Mouse (Mus musculus) lung, postnatal 14 days (tissue): ENCODE measurements around the gene Sftpa1.

Experiments
- DNase-seq: peaks from one replicate; pipeline ENCODE4 v3.0.0; 2021

The Sftpa1 gene

DNA sequence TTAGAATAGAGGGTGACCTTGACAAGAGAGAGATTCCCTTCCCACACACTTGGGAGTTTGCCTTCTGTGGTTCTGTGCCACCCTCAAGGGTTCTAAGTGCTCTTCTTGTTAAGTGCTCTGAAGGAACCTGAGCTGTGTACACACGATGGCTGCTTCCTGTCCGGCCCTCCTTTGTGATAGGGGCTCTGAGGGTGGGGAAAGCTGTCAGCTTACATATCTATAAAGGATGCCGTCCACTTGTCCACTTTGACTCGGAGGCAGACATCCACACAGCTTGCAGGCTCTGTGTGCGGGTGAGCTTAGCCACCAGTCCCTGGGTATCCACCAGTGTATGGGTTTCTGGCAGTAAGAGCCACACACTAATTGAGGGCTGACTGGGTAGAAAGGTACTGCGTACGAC, at the start of gene Sftpa1:
Sftpa1 (plus strand) TSS at position 243 of the 400 bp plus-strand sequence.
- peak; percentile 48 for DNase-seq

DNA sequence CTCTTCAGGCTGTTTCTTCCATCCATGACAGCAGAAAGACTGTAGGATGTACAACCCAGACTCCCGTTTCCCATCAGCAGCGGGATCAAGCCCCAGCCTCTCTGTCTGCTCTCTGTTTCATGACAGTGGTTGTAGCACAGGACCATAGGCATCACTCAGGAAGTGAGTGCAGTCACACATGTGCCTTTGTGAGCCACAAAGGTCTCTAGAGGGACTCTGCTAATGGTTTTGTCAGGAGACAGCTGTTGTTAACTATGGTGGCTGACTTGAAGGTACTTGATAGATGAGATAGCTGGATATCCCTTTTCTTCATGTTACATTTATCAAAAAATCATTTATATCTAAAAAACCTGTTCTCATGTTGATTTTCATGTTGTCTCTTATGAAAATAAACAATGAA, 49.2 kb upstream of the Sftpa1 start:
- DNase-seq = no peak

DNA sequence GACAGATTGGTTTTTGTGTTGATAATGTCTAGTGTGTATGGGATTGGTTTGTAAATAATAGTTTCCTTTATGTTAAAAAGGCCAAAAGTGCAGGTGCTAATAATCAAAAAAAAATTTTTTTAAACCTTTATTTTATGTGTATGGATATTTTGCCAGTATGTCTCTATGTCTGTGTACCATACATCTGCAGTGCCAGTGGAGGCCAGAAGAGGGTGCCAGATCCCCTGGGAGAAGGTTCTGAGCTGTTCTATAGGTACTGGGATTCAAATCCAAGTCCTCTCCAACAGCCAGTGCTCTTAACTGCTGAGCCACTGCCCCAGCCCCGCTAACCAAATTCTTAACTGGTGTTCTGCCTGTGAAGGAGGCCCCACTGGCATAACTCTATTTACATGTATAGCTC, 44.1 kb upstream of the Sftpa1 start:
- peak; percentile 11 for DNase-seq

DNA sequence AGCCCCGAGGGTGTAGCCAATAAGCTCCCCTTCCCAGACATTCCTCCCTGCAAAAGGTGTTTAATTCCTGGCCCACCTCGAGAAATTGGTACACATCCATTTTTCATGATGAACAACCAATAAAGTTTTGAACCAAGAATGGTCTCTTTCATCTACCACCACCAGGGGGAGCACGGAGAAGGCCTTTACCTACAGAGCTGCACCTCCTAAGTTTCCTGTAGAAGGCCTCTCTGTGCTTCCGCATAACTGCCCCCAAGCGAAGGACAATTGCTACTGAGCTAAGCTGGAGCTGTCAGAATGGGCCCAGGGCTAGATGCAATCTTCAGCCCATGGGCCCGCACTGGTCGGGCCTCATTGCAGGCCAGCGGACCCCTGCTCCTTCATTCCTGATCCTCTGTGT, 40.8 kb upstream of the Sftpa1 start:
- DNase-seq = peak; percentile 42

DNA sequence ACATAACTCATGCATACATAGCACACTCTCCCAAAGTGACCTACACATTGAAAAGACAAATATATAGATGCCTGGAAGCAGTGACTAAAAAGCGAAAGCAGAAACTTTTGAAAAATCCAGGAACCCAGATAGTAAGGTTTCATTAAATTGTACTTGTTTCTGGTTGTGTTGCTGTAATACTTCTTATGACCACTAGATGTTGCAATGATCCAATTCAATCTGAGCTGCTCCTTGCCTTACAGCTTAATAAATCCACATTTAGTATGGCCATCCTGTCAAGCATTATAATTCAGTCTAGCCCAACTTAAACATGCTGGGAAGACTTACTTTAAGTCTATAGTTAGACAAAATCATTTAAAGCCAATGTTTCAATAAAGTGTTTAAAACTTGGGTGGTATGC, 37.5 kb upstream of the Sftpa1 start:
- DNase-seq = no peak

DNA sequence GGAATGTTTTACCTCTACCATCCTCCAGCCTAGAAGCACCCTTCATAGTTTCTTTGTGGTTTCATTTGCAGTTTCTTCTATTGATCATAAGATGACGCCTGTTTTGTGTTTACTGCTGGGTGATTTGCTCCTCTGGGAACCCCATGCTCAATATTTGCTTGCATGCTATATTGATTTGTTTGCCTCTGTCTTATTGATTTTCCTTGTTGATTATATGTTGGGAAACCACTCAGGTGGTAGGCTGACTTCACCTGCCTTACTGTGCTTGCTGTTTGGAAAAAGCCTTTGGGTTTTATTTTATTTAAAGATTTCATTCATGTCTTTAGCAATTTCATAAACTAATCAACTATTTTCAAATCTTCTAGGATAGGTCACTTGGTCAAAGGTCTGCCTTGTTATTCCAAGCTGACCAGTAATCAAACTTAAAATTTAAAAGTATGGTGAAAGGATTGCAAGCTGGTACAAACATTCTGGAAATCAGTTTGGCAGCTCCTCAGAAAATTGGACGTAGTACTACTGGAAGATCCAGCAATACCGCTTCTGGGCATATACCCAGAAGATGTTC, 35.2 kb upstream of the Sftpa1 start:
- DNase-seq = no peak

DNA sequence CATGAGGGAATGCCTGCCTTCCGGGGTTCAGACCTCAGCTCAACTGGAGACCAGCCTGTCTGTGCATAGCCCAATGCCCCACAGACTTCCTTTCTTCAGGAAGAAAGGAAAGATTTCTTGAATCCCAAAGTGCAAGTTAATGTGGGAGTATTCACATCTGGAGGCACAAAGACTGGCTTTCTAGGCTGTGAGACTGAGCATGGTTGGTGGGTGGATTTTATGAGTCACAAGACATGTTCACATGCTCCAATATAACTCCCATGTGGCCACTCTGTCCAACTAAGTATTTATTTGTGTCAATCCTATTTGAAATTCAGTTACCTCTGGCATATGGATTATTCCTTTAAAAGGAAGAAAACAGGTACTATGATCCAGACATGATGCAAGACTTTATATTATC, 32.9 kb upstream of the Sftpa1 start:
- DNase-seq = no peak

DNA sequence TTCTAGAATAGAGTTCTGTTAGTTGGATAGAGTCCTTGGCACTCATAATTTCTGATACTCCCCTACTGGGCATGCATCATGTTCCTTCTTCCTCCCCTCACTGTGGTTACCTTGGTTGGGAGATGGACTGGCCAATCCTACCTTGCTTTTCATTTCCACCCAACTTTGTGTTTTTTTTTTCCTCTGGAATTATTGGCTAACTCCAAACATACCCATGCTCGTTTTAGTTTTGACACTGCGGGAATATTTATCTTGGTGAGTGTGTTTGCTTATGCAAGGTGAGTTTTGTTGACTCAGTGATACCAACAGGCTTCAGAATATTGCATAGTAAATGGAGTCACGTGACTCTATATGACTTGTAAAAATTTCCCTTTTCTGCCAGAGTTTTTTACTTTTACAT, 30.9 kb upstream of the Sftpa1 start:
- no peak for DNase-seq

DNA sequence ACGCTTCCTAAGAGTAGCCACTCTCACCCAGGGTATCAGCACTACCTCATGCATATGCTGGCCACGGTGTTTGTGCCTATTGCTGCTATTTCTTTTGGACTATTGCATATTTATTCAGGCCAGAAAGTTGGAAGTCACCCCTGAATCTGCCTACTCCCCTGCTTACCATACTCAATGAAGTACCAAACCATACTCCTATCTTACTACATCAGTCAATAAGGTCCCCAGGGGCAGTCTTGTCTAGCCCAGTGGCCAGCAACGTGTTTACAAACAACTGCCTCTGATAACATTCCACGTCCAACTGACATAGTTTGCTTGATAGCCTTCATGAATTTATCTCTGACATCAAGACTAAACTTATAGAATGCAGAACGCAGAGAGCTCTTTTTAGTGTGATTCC, 30.3 kb upstream of the Sftpa1 start:
- DNase-seq = no peak

- DNase-seq = no peak
Measured at GRCm38 (mm10) chr14:41102269-41102668, 29.3 kb upstream of the Sftpa1 start.

DNA sequence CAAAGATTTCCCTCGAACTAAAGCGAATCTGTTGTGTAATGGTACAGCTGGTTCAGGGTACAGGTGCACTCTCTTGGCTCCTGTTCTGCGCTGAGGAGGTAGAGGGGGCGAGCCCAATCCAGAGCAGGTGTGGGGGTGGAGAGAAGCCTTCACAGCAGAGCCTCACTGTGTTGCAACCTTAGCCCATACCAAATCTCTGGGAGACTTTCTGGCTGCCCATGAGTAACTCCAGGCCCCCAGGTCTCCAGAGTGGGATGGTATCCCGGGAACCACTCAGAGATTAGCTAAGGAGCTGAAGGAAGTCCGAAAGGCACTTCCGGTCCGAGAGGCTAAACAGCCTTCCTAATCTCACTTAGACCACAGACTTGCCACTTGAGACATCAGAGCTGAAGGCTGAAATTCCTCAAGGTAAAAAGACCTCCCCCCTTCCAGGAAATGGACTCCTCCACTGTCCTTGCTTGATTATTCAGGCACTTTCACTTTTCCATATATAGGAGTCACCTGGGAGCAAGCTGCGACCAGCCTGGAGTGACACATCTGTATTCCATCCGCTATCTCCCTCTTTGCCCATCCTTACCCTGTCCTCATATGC, 26.6 kb upstream of the Sftpa1 start, which contains the start of gene Mat1a:
Mat1a (plus strand) TSS at position 183 of the 592 bp plus-strand sequence.
- peak; percentile 11 for DNase-seq

DNA sequence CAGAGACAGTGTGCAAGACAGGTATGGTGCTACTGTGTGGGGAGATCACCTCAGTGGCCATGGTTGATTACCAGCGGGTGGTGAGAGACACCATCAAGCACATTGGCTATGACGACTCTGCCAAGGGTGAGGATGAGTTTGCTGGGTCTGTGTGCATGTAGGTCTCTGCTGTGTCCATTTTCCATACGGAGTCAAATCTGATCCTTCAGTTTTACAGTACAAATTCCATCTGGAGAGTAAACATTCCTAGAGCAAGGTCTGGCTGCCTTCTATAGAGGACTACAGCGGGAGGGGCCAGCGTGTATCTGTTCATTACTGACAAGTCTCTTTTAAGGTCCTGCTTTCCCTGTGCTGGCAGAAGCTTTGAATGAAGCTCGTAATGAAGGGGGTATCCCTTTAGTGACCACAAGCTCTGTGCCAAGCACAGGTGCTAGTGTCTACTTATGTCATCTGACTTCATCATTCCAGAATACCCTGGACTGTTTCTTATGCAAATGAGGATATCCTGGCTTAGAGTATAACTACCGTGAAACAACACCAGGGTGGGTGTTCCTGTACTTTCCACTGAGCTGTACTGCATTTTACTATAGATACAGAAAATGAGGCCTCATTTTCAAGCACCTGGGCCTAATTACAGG, 20.4 kb upstream of the Sftpa1 start:
- no peak for DNase-seq

GRCm38 (mm10) chr14:41112944-41113343, 18.6 kb upstream of the Sftpa1 start:
- no peak for DNase-seq

DNA sequence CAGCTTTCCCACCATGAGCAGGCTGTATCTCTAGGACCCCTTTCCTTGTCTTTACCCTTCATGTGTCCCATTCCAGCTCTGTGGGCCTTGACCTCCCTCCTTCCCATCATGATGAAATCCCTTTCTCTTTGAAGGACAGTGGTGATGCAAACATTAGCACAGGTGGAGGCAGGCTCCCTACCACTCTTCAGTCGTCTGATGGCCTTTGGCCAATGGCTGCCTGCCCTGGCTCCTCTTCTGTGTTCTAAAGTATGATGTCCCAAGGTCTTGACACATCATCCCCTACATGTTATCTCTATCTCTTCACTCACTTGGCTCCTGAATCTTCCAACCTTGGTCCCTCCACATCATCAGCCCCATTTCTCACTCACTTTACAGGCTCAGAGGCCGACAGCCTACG, 15.3 kb upstream of the Sftpa1 start:
- DNase-seq = no peak

DNA sequence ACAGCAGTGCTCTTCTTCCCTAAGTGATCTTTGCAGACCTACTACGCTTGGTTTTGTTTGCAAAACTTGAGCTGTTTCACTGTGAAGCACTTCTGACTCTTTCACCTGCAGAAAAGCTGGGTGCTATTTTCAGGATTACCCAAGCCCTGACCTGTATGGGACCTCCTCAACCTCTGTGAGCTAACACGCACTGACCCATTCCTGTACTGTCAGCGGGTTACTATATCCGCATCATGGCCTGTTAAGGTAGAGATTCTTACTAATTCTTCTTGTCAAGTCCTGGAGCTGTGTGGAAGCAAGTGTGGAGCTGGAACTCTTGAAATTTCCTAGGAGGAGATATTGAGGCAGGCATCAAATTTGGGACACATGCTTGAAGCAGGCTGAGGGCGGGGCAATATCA, 6.9 kb upstream of the Sftpa1 start:
- DNase-seq = no peak

DNA sequence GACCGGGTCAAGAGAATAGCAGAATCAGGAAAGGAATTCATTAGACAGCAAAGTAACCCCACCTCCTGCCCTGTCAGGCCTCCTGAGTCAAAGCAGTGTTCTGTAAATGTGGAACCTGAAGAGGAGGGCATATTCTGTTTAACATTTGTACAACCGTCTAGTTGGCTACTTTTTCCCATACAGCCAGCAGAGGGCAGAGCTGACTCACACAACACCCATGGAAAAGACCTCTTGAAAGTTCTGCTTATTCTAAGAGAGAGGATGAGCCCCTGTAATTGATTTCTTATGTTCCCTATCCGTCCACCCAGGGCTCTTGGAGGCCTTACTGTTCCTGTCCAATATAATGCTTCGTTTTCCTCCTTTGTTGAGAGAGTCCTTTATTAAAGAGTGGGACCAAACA, 3.6 kb upstream of the Sftpa1 start:
- DNase-seq = peak; percentile 40

DNA sequence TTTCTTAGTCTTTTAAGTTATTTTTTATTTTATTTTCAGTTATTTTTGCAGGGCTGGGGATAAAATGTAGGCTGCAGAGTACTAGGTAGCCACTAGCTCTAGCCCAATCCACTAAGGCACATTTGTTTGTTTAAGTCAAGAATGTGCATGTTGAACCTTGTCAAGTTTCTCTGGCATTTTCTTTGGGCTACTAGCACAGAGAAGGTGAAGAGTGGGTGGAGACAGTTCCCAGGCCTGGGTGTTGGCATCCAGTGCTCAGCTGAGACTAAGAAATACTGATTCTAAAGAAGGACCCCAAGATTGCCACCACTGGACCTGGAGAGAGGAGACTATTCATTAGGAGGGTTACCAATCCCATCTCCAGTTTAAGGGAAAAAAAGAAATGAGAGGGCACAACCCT, 5.4 kb downstream of the Sftpa1 start:
- DNase-seq = no peak

GRCm38 (mm10) chr14:41140686-41141085, 9.1 kb downstream of the Sftpa1 start:
- no peak for DNase-seq

DNA sequence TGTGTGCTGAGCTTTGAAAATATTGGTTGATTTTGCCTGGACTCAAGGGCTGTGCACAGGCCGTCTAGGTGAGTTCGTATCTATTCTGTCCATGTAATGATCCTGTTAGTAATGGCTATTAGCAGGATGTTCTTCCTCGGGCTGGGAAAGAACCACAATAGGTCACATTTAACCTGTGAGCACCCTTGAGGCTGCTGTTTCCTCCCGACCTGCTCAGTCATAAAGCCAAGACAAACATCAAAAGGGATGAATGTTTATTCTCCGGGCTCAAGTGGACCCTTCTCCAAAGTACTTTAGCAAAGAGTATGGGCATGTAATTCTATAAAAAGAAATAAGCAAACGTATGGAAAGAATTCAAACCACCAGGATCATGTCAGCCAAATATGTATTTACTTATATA, 14.5 kb downstream of the Sftpa1 start:
- peak; percentile 39 for DNase-seq

DNA sequence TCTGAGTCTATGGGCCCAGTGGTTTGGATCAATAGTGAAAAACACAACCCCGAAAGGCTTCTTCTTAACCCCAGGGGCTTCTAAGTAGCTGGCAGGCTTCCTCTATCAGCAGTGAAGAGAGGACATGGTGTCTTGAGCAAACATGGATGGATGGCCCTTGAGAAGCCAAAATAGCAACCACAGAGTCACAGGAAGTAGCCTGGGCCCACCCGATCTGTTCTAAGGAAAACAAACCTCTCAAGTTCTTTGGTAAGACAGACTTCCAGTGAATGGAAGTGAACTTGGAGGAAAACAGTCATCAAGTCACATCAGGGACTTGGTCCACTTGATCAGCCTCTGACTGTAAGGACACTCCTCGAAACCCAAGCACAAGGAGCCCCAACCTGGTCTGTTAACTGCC, 15.3 kb downstream of the Sftpa1 start:
- DNase-seq = no peak

GRCm38 (mm10) chr14:41147356-41147755, 15.8 kb downstream of the Sftpa1 start:
- peak; percentile 66 for DNase-seq

DNA sequence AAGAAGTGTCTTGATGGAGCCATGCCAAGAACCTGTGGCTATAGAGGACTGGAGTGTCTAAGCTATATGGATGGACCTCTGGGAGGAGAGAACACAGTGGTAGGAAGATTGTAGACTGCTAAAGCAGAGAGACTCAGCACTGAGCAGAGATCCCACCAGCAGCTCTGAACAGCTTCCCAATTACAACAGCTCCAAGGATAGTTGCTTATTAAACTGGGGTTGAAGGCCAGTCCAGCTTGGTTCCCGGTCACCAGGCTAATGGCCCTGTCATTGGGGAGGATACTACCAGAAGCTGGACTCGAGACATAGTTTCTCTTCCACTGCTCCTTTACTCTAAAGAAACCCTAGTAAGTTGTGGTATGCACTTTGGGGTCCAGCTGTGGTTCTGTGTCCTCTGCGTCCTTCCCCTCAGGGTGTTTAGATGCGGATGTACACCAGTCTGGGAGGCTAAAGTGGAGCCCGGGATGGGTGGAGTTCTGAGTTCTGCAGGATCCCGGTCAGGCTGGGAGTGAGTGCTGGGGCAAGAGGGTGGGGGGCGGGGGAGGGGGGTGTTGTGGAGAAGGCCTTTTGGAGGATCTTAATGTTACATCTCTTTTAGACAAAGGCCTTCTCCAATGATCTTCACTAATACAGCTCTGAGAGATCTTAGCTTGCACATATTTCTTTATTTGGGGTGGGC, 19.8 kb downstream of the Sftpa1 start, which contains the start of gene Mbl1:
Mbl1 (plus strand) TSS at position 239 of the 679 bp plus-strand sequence.
- DNase-seq = no peak

DNA sequence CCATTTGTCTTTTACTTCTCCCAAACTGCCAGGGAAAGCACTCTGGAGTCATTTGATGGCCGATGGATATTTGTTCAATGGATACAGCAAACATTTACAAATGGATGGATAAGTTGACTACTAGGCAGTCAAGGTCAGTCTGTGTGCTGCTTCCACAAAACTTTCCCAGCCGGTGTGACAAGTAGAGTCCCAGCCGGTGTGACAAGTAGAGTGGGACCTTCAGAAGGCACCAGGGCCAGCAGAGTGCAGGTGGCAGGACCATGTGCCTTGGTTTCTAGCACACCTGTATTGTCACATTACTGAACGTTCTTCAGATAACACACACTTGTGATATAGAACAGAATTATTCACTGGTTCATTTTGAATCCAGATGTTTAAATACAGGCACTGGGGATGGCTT, 28.5 kb downstream of the Sftpa1 start:
- no peak for DNase-seq

DNA sequence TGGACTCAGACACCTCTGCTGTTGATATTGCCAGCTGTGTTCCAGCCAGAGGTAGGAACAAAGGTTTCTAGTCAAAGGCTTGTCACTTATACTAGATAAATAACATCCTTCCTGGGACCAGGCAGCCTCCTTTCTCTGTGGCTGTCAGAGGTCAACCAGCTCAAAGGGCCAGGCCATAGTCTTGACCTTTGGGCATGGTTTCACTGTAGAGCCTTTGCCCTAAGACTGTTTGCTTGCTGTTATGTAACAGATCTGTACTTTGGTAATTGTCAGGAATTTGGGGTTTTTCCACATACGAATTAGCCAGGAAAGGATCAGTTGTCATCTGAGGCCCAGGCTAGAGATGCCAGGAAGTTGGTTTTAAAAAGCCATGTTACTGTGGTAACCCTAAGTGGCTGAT, 29.2 kb downstream of the Sftpa1 start:
- DNase-seq = no peak
